ENCODE assay signal across 8 mouse cellular contexts in genomic region chr9:48987201-48988101, GRCm38 (mm10). TPM values are rescaled to one million over a fixed set of nuclear protein-coding genes. Genes with fewer than 3 reads are reported as not detected.
DNase-seq lines count a peak whose midpoint lies in the region; ATAC-seq and TF ChIP-seq lines count a peak whose summit lies in the region.

No protein-coding gene starts in this region.

- H3K4me3 ChIP-seq in cerebellum, adult 2 months (replicated peaks; ENCODE audit: insufficient read depth, low read depth, low read length): peak overlapping the region; percentile 55
- peak overlapping the region; percentile 14; the same call in 1 of the 2 replicates for H3K4me3 ChIP-seq in hindbrain, embryonic 12.5 days
- H3K4me3 ChIP-seq in midbrain, embryonic 15.5 days: peak overlapping the region; percentile 17; the same call in 1 of the 2 replicates

- H3K9ac ChIP-seq in hindbrain, embryonic 12.5 days: peak overlapping the region; percentile 24; the same call in 1 of the 2 replicates
- no peak overlapping the region for H3K9ac ChIP-seq in midbrain, embryonic 15.5 days

- ATAC-seq in hindbrain, embryonic 12.5 days (ENCODE audit: low FRiP score): no peak
- ATAC-seq in midbrain, embryonic 15.5 days (replicated peaks): no peak

- H3K4me2 ChIP-seq in hindbrain, embryonic 12.5 days (replicated peaks): peak overlapping the region; percentile 57
- H3K4me2 ChIP-seq in midbrain, embryonic 15.5 days: peak overlapping the region; percentile 59

- TF ChIP-seq POLR2A in cerebellum, adult 2 months (IDR thresholded peaks at IDR 0.05; ENCODE audit: borderline replicate concordance, insufficient read depth, low read length): no peak

- H3K27ac ChIP-seq in cerebellum, adult 2 months (ENCODE audit: insufficient read depth, low read length): peak overlapping the region; percentile 80
- H3K27ac ChIP-seq in hindbrain, embryonic 12.5 days: no peak overlapping the region
- no peak overlapping the region for H3K27ac ChIP-seq in midbrain, embryonic 15.5 days

- H3K36me3 ChIP-seq in hindbrain, embryonic 12.5 days: no peaks in the 10 kb centered on the region
- H3K36me3 ChIP-seq in midbrain, embryonic 15.5 days (replicated peaks): no peaks in the 10 kb centered on the region

- H3K9me3 ChIP-seq in hindbrain, embryonic 12.5 days (replicated peaks): no peaks in the 10 kb centered on the region
- no peaks in the 10 kb centered on the region for H3K9me3 ChIP-seq in midbrain, embryonic 15.5 days

- no peak for TF ChIP-seq CTCF in cerebellum, adult 2 months (IDR thresholded peaks at IDR 0.05; ENCODE audit: borderline replicate concordance, insufficient read depth, low read depth, low read length)

- no peaks in the 10 kb centered on the region for H3K27me3 ChIP-seq in cerebellum, adult 2 months (ENCODE audit: control insufficient read depth, insufficient read depth, low read length)
- H3K27me3 ChIP-seq in hindbrain, embryonic 12.5 days: no peaks in the 10 kb centered on the region
- H3K27me3 ChIP-seq in midbrain, embryonic 15.5 days (replicated peaks): no peaks in the 10 kb centered on the region

- 23% methylated on average over 12 of the region's 12 CpGs for WGBS in cerebellum, adult 2 months
- 24% methylated on average over 12 of the region's 12 CpGs for WGBS in hindbrain, embryonic 12.5 days
- 27% methylated on average over 12 of the region's 12 CpGs for WGBS in midbrain, embryonic 15.5 days

- DNase-seq in cerebellum, adult 2 months: peak; percentile 34 to 39
- no peak for DNase-seq in cerebellum, postnatal 4 days (ENCODE audit: low spot score in 2 of 2)
- DNase-seq in thymus, postnatal 14 days: peak; percentile 20
- no peak for DNase-seq in thymus, adult 18-20 months
- DNase-seq in spleen, postnatal 36 days (ENCODE audit: low spot score in 2 of 2): no peak
- no peak for DNase-seq in left cerebral cortex, adult 18-20 months (ENCODE audit: low spot score in 2 of 2)

- peaks cover 8% of the 10 kb centered on the region; the same call in 1 of the 2 replicates for H3K4me1 ChIP-seq in cerebellum, adult 2 months (ENCODE audit: control insufficient read depth, insufficient read depth, low read length)
- H3K4me1 ChIP-seq in hindbrain, embryonic 12.5 days: peaks cover 22% of the 10 kb centered on the region
- peaks cover 28% of the 10 kb centered on the region for H3K4me1 ChIP-seq in midbrain, embryonic 15.5 days

RNA-seq across cellular contexts. Expression of gene Usp28, which starts 2.3 kb away (rescaled TPM):
- 78.3 and 94.3 TPM in 2 replicates for polyA plus RNA-seq in cerebellum, adult 2 months (2012; rRNA removed)
- polyA plus RNA-seq in hindbrain, embryonic 12.5 days (2016; fragmentation: Nextera tagmentation; extraction: Ambion mirVana): 45.0 and 47.3 TPM in 2 replicates
- polyA plus RNA-seq in midbrain, embryonic 15.5 days (2015; fragmentation: Nextera tagmentation; extraction: Ambion mirVana): 31.8 and 33.6 TPM in 2 replicates
- total RNA-seq in left cerebral cortex, adult 18-20 months (2021): 10 to 100 TPM; 34.4 to 35.0 TPM

RNA-seq across cellular contexts. Expression of gene Htr3b, which starts 22.7 kb away (rescaled TPM):
- polyA plus RNA-seq in cerebellum, adult 2 months (2012; rRNA removed): not detected in 2 replicates
- 0.22 TPM in 1 of 2 replicates, not detected in the other for polyA plus RNA-seq in hindbrain, embryonic 12.5 days (2016; fragmentation: Nextera tagmentation; extraction: Ambion mirVana)
- polyA plus RNA-seq in midbrain, embryonic 15.5 days (2015; fragmentation: Nextera tagmentation; extraction: Ambion mirVana): 0.06 TPM in 1 of 2 replicates, not detected in the other
- total RNA-seq in left cerebral cortex, adult 18-20 months (2021): not detected

Comparison
In these comparisons a context has a peak if more than half of its experiments do, and no peak if none do; other contexts are left out.
1. DNase-seq: peak in cerebellum, adult 2 months (2 of 2) and thymus, postnatal 14 days (single experiment); none in cerebellum, postnatal 4 days (0 of 2), thymus, adult 18-20 months (0 of 2), spleen, postnatal 36 days (0 of 2) and left cerebral cortex, adult 18-20 months (0 of 2).
2. Peak in every context shown above with its lines, with median percentiles within 50 percentile points of each other: H3K4me3 ChIP-seq.